ENCODE assay signal across 8 mouse cellular contexts in genomic region chr11:88689831-88690459, GRCm38 (mm10). TPM values are rescaled to one million over a fixed set of nuclear protein-coding genes. Genes with fewer than 3 reads are reported as not detected.
DNase-seq lines count a peak whose midpoint lies in the region; ATAC-seq and TF ChIP-seq lines count a peak whose summit lies in the region.

No protein-coding gene starts in this region.

- no peaks in the 10 kb centered on the region for H3K9me3 ChIP-seq in neural tube, embryonic 12.5 days

- no peak for ATAC-seq in neural tube, embryonic 12.5 days (ENCODE audit: low FRiP score, low read depth)

- H3K36me3 ChIP-seq in neural tube, embryonic 12.5 days, result peaks cover 29% of the 10 kb centered on the region

- no peaks in the 10 kb centered on the region for H3K27me3 ChIP-seq in neural tube, embryonic 12.5 days (replicated peaks)

- intact Hi-C loops in left cerebral cortex, postnatal 10 days (cut with DNase I), result no loop called here
- intact Hi-C loops in left cerebral cortex, postnatal 4 days (cut with DNase I), result no loop called here

- 7% methylated on average over 14 of the region's 14 CpGs for WGBS in neural tube, embryonic 12.5 days

- no peak overlapping the region for H3K9ac ChIP-seq in neural tube, embryonic 12.5 days

- TF ChIP-seq CTCF in layer of hippocampus, adult 2 months (conservative IDR thresholded peaks at IDR 0.05), result no peak

- no peak for DNase-seq in layer of hippocampus, adult 2 months (ENCODE audit: low spot score in 2 of 2)
- no peak for DNase-seq in layer of hippocampus, postnatal 36 days
- peak; percentile 23 for DNase-seq in embryo, embryonic 11.5 days (ENCODE audit: low read depth, low spot score)
- peak; percentile 75 for DNase-seq in kidney, adult 9 months
- no peak for DNase-seq in left cerebral cortex, postnatal 10 days (ENCODE audit: extremely low spot score in 1 of 2, low spot score in 2 of 2)
- DNase-seq in left cerebral cortex, postnatal 4 days, result no peak
- no peak for DNase-seq in right cerebral cortex, postnatal 14 days

- H3K4me1 ChIP-seq in neural tube, embryonic 12.5 days, result peaks cover 93% of the 10 kb centered on the region

- H3K27ac ChIP-seq in layer of hippocampus, adult 2 months, result peak overlapping the region; percentile 70
- H3K27ac ChIP-seq in neural tube, embryonic 12.5 days, result no peak overlapping the region

- no peak overlapping the region for H3K4me3 ChIP-seq in layer of hippocampus, adult 2 months
- no peak overlapping the region for H3K4me3 ChIP-seq in neural tube, embryonic 12.5 days

- peak overlapping the region; percentile 18 for H3K4me2 ChIP-seq in neural tube, embryonic 12.5 days (replicated peaks)

RNA-seq across cellular contexts. Expression of gene Msi2, which starts 28.4 kb away (rescaled TPM):
- 100 to 1,000 TPM; 103 to 114 TPM for total RNA-seq in layer of hippocampus, adult 2 months (2021)
- 100 to 1,000 TPM; 105 to 113 TPM for total RNA-seq in layer of hippocampus, postnatal 36 days (2021)
- polyA plus RNA-seq in neural tube, embryonic 12.5 days (2016; fragmentation: Nextera tagmentation; extraction: Ambion mirVana), result 27.9 and 37.7 TPM in 2 replicates
- 10 to 100 TPM; 75.5 to 87.5 TPM for total RNA-seq in left cerebral cortex, postnatal 10 days (2021)
- 10 to 100 TPM; 75.8 to 90.1 TPM for total RNA-seq in left cerebral cortex, postnatal 4 days (2021)

Comparison
In these comparisons a context has a peak if more than half of its experiments do, and no peak if none do; other contexts are left out.
1. DNase-seq: peak in embryo, embryonic 11.5 days (single experiment) and kidney, adult 9 months (single experiment); none in layer of hippocampus, adult 2 months (0 of 2), layer of hippocampus, postnatal 36 days (0 of 2), left cerebral cortex, postnatal 10 days (0 of 2), left cerebral cortex, postnatal 4 days (single experiment) and right cerebral cortex, postnatal 14 days (single experiment).